Mouse (Mus musculus): ENCODE measurements around the gene Gm49630.
"Not testable (repeated sequence)": the region's sequence is repeated elsewhere in the genome, so short reads cannot be mapped to it uniquely, and the experiment has no call there.

DNA sequence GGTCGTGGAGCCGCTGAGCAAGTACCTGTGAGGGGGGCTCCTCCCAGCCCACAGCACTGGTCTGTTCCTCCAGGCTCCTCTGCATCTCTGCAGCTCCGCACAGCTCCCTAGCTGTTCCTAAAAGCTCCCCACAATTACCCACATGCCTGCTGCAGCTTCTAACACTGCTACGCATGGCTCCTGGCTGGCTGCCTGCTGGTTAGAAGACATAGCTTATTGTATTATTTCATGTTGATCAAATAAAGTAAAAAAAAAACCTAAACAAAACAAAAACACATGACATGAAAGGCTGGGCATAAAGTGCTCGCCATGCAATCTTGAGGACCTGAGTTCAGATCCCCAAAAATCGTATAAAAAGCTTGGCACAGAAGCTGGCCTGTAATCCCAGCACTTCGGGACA, 18.1 kb upstream of the Gm49630 start:
- TF ChIP-seq CTCF (IDR thresholded peaks at IDR 0.05; ENCODE audit: low read depth, low read length); POLR2A (IDR thresholded peaks at IDR 0.05; ENCODE audit: insufficient read depth, low read length): not testable (repeated sequence)
